Mouse (Mus musculus): Measurements from ENCODE around the gene Ttll1.

DNA sequence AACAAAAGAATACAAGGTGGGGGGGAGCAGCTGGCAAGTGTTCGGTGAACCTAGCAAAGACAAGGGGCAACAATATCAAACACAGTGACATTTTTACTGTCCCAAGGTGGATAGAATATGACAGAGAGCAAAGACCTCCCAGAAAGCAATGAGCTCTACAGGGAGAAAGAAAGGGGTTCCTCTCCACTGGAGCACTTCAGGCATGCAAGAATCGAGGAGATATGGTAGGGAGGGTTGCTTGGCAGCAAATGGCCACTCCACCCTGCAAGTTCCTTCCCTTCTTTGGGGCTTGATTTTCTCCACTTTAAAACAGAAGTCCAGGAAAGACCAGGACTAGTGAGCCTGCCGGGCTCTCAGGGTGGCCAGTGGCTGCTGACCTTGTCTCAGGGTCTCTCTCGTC lies 44.4 kb downstream of the Ttll1 start:
- TF ChIP-seq GATA1 (IDR thresholded peaks at IDR 0.05; ENCODE audit: borderline replicate concordance, low read length) = no peak
- no peak for TF ChIP-seq FLI1 (IDR thresholded peaks at IDR 0.05; ENCODE audit: low read length)
